Mouse (Mus musculus) CD4-positive, CD25-positive, alpha-beta regulatory T cell, adult 2 months (primary cell): ENCODE measurements around the gene Zfp683.

Experiments used
- DNase-seq: peaks from one replicate; pipeline ENCODE4 v3.0.0-alpha.2; 2012; ENCODE audit warnings: low read depth, low spot score

The Zfp683 gene

GRCm38 (mm10) chr4:134053538-134053937 lies at the start of gene Zfp683:
Gene Zfp683, plus strand, starts transcription at chr4:134053838.
- no peak for DNase-seq

- DNase-seq, result no peak
Measured at GRCm38 (mm10) chr4:134005581-134006358, 47.9 kb upstream of the Zfp683 start.

- no peak for DNase-seq
Measured at GRCm38 (mm10) chr4:134006845-134007244, 46.8 kb upstream of the Zfp683 start.

- no peak for DNase-seq
Measured at GRCm38 (mm10) chr4:134009709-134010108, 43.9 kb upstream of the Zfp683 start.

GRCm38 (mm10) chr4:134011450-134012414 lies 41.9 kb upstream of the Zfp683 start:
- no peak for DNase-seq

GRCm38 (mm10) chr4:134012858-134013528 lies 40.6 kb upstream of the Zfp683 start:
- peak; percentile 40 for DNase-seq

GRCm38 (mm10) chr4:134016208-134016607 lies 37.4 kb upstream of the Zfp683 start:
- no peak for DNase-seq

GRCm38 (mm10) chr4:134016767-134017166 lies 36.9 kb upstream of the Zfp683 start:
- no peak for DNase-seq

GRCm38 (mm10) chr4:134017201-134017865 lies 36.3 kb upstream of the Zfp683 start:
- no peak for DNase-seq

- no peak for DNase-seq
Measured at GRCm38 (mm10) chr4:134018038-134018778, 35.4 kb upstream of the Zfp683 start.

- DNase-seq, result no peak
Measured at GRCm38 (mm10) chr4:134018779-134019145, 34.9 kb upstream of the Zfp683 start, which contains the start of gene Lin28a. Gene Lin28a, minus strand, starts transcription at chr4:134018841.

GRCm38 (mm10) chr4:134019210-134019609 lies 34.4 kb upstream of the Zfp683 start:
- no peak for DNase-seq

- DNase-seq, result no peak
Measured at GRCm38 (mm10) chr4:134019641-134020351, 33.8 kb upstream of the Zfp683 start.

- peak; percentile 71 for DNase-seq
Measured at GRCm38 (mm10) chr4:134020621-134021020, 33.0 kb upstream of the Zfp683 start.

GRCm38 (mm10) chr4:134025802-134026201 lies 27.8 kb upstream of the Zfp683 start:
- no peak for DNase-seq

GRCm38 (mm10) chr4:134035953-134036352 lies 17.7 kb upstream of the Zfp683 start:
- peak; percentile 91 for DNase-seq

GRCm38 (mm10) chr4:134041317-134042123 lies 12.1 kb upstream of the Zfp683 start:
- peak; percentile 49 for DNase-seq

GRCm38 (mm10) chr4:134043041-134043440 lies 10.6 kb upstream of the Zfp683 start:
- peak; percentile 16 for DNase-seq

GRCm38 (mm10) chr4:134047648-134048047 lies 6.0 kb upstream of the Zfp683 start:
- DNase-seq, result no peak
